Mouse (Mus musculus) R1 (cell line): ENCODE measurements at regions not wholly inside any gene's neighbourhood (a gene's known extent, or its start where the extent isn't known, plus 50 kb on each side); places are given as distances from the start of the nearest gene placed in this dataset.

Experiments
- DNase-seq: peaks from one replicate; pipeline ENCODE4 v3.0.0-alpha.2; 2018; ENCODE audit warnings: low read depth, low spot score

GRCm38 (mm10) chr5:7779827-7780226 is 180.4 kb upstream of the Steap4 start:
- no peak for DNase-seq

GRCm38 (mm10) chr5:7782235-7782634 is 178.0 kb upstream of the Steap4 start:
- DNase-seq: no peak

- no peak for DNase-seq
These were observed 171.9 kb upstream of the Steap4 start for GRCm38 (mm10) chr5:7788406-7788805.

GRCm38 (mm10) chr5:7789126-7789525 is 171.1 kb upstream of the Steap4 start:
- no peak for DNase-seq

- DNase-seq: peak; percentile 61
These were observed 139.7 kb upstream of the Steap4 start for GRCm38 (mm10) chr5:7820592-7820991.

GRCm38 (mm10) chr5:7821700-7822099 is 138.6 kb upstream of the Steap4 start:
- no peak for DNase-seq

- DNase-seq: no peak
These were observed 130.6 kb upstream of the Steap4 start for GRCm38 (mm10) chr5:7829618-7830017.

GRCm38 (mm10) chr5:7833812-7834211 is 126.4 kb upstream of the Steap4 start:
- no peak for DNase-seq

- no peak for DNase-seq
These were observed 97.2 kb upstream of the Steap4 start for GRCm38 (mm10) chr5:7863047-7863446.

GRCm38 (mm10) chr5:7866041-7866641 is 94.1 kb upstream of the Steap4 start:
- DNase-seq: no peak

- peak; percentile 15 for DNase-seq
These were observed 60.7 kb upstream of the Steap4 start for GRCm38 (mm10) chr5:7899537-7899936.
